9 mouse cellular contexts compared by ENCODE assay signal in genomic region chrX:73342068-73342467, GRCm38 (mm10). TPM values are rescaled to one million over a fixed set of nuclear protein-coding genes. Genes with fewer than 3 reads are reported as not detected.
A peak's percentile ranks its signal among the peaks of the same experiment; 100 is the strongest.
DNase-seq lines count a peak whose midpoint lies in the region; ATAC-seq and TF ChIP-seq lines count a peak whose summit lies in the region.
"Had no signal": no experiment of that assay in that cellular context is flagged by ENCODE, and none has a peak within 500 bp of the region (broad histone marks: within the 10 kb centered on the region; RNA-seq: fewer than 3 reads in every experiment).

No protein-coding gene starts in this region.

- H3K4me2 ChIP-seq in CH12.LX (ENCODE audit: insufficient read depth, low read depth, poor library complexity, severe bottlenecking), result peak overlapping the region; percentile 50
- peak overlapping the region; percentile 55; the same call in 1 of the 2 replicates for H3K4me2 ChIP-seq in midbrain, embryonic 11.5 days

- H3K27ac ChIP-seq in heart, embryonic 10.5 days, result no peak overlapping the region
- H3K27ac ChIP-seq in CH12.LX (ENCODE audit: insufficient read depth, low read depth), result no peak overlapping the region
- peak overlapping the region; percentile 89; the same call in 1 of the 2 replicates for H3K27ac ChIP-seq in hindbrain, embryonic 10.5 days
- no peak overlapping the region for H3K27ac ChIP-seq in midbrain, embryonic 11.5 days (ENCODE audit: low read depth, low read length)
- H3K27ac ChIP-seq in thymus, adult 2 months (ENCODE audit: control insufficient read depth, insufficient read depth, low read length), result no peak overlapping the region

- H3K36me3 ChIP-seq in heart, embryonic 10.5 days, result no peaks in the 10 kb centered on the region
- peaks cover 0 to 11% of the 10 kb centered on the region in 2 experiments for H3K36me3 ChIP-seq in CH12.LX (replicated peaks in 1 of 2; ENCODE audit: control insufficient read depth in 1 of 2, insufficient read depth in 1 of 2, low read length in 1 of 2)
- peaks cover 11% of the 10 kb centered on the region for H3K36me3 ChIP-seq in hindbrain, embryonic 10.5 days
- no peaks in the 10 kb centered on the region for H3K36me3 ChIP-seq in midbrain, embryonic 11.5 days (ENCODE audit: control insufficient read depth, insufficient read depth, low read length)
- no peaks in the 10 kb centered on the region for H3K36me3 ChIP-seq in thymus, adult 2 months (ENCODE audit: control insufficient read depth, insufficient read depth, low read length)

- peaks cover 4% of the 10 kb centered on the region; the same call in 1 of the 2 replicates for H3K27me3 ChIP-seq in heart, embryonic 10.5 days (ENCODE audit: insufficient read depth, poor library complexity, severe bottlenecking)
- H3K27me3 ChIP-seq in CH12.LX (replicated peaks), result no peaks in the 10 kb centered on the region
- H3K27me3 ChIP-seq in hindbrain, embryonic 10.5 days (ENCODE audit: insufficient read depth, poor library complexity, severe bottlenecking), result peaks cover 17% of the 10 kb centered on the region
- H3K27me3 ChIP-seq in midbrain, embryonic 11.5 days (ENCODE audit: control insufficient read depth, insufficient read depth, low read length), result peaks cover 2% of the 10 kb centered on the region; the same call in 1 of the 2 replicates
- no peaks in the 10 kb centered on the region for H3K27me3 ChIP-seq in thymus, adult 2 months (ENCODE audit: control insufficient read depth, insufficient read depth, low read length)

- no peak for TF ChIP-seq EP300 in CH12.LX (IDR thresholded peaks at IDR 0.05; ENCODE audit: low read length)

- WGBS in heart, embryonic 10.5 days, result 34% methylated on average over 3 of the region's 3 CpGs
- WGBS in hindbrain, embryonic 10.5 days, result 38% methylated on average over 3 of the region's 3 CpGs
- 38% methylated on average over 3 of the region's 3 CpGs for WGBS in midbrain, embryonic 11.5 days
- WGBS in thymus, adult 2 months, result 49% methylated on average over 3 of the region's 3 CpGs

- in situ Hi-C loops in CH12.LX (cut with MboI; ENCODE audit: low pct_ligation_motif_present, low pct_unique_long_range_greater_than_20kb, low sequenced_read_pairs), result no loop called here

- DNase-seq in heart, embryonic 10.5 days (ENCODE audit: low spot score), result no peak
- no peak for DNase-seq in heart, adult 9 months (ENCODE audit: low spot score in 2 of 2)
- DNase-seq in CH12.LX (ENCODE audit: extremely low read depth), result no peak
- DNase-seq in hindbrain, embryonic 10.5 days (ENCODE audit: low spot score), result no peak
- peak; percentile 84 for DNase-seq in midbrain, embryonic 11.5 days (ENCODE audit: low spot score, missing footprints)
- DNase-seq in thymus, adult 2 months, result no peak
- no peak for DNase-seq in adrenal gland, adult 18-20 months (ENCODE audit: low spot score in 2 of 2)
- no peak for DNase-seq in layer of hippocampus, adult 9-10 months (ENCODE audit: low spot score)

- no peak for TF ChIP-seq CTCF in CH12.LX (conservative IDR thresholded peaks at IDR 0.05 in 1 of 2, IDR thresholded peaks at IDR 0.05 in 1 of 2; ENCODE audit: low read depth in 2 of 2, low read length in 2 of 2)
- TF ChIP-seq CTCF in thymus, adult 2 months (IDR thresholded peaks at IDR 0.05; ENCODE audit: borderline replicate concordance, control insufficient read depth, extremely low read depth, insufficient read depth, low read length, poor library complexity), result no peak

- dilution Hi-C loops in CH12.LX (cut with MboI; ENCODE audit: extremely low pct_ligation_motif_present, extremely low pct_unique_long_range_greater_than_20kb, low sequenced_read_pairs), result no loop called here

- no peaks in the 10 kb centered on the region for H3K9me3 ChIP-seq in heart, embryonic 10.5 days
- no peaks in the 10 kb centered on the region for H3K9me3 ChIP-seq in CH12.LX (replicated peaks; ENCODE audit: low read length)
- H3K9me3 ChIP-seq in hindbrain, embryonic 10.5 days, result no peaks in the 10 kb centered on the region
- no peaks in the 10 kb centered on the region for H3K9me3 ChIP-seq in midbrain, embryonic 11.5 days (ENCODE audit: control insufficient read depth, low read length)

- TF ChIP-seq POLR2A in CH12.LX (IDR thresholded peaks at IDR 0.05; ENCODE audit: low read depth, low read length), result no peak
- TF ChIP-seq POLR2A in thymus, adult 2 months (IDR thresholded peaks at IDR 0.05; ENCODE audit: control insufficient read depth, extremely low read depth, insufficient read depth, low read length, poor library complexity), result no peak

- peak; percentile 15; the same call in 1 of the 2 replicates for ATAC-seq in midbrain, embryonic 11.5 days (ENCODE audit: low FRiP score)

- peaks cover 21% of the 10 kb centered on the region for H3K79me2 ChIP-seq in CH12.LX (replicated peaks; ENCODE audit: control insufficient read depth, extremely low read depth, insufficient read depth, poor library complexity, severe bottlenecking)

- no peak overlapping the region; the same call in 1 of the 2 replicates for H3K9ac ChIP-seq in CH12.LX (ENCODE audit: insufficient read depth, low read depth)
- H3K9ac ChIP-seq in midbrain, embryonic 11.5 days (ENCODE audit: low read length), result no peak overlapping the region

- TF ChIP-seq RAD21 in CH12.LX (IDR thresholded peaks at IDR 0.05; ENCODE audit: low read depth, low read length), result no peak

- peak overlapping the region; percentile 69 for H3K4me3 ChIP-seq in heart, embryonic 10.5 days
- no peak overlapping the region for H3K4me3 ChIP-seq in CH12.LX (replicated peaks in 1 of 3; ENCODE audit: low read depth in 2 of 3, low read length in 2 of 3, poor library complexity in 1 of 3)
- peak overlapping the region; percentile 66 for H3K4me3 ChIP-seq in hindbrain, embryonic 10.5 days
- H3K4me3 ChIP-seq in midbrain, embryonic 11.5 days (ENCODE audit: low read depth, low read length), result peak overlapping the region; percentile 54
- no peak overlapping the region for H3K4me3 ChIP-seq in thymus, adult 2 months (ENCODE audit: control insufficient read depth, insufficient read depth, low read length)

- no peaks in the 10 kb centered on the region; the same call in 1 of the 2 replicates for H3K4me1 ChIP-seq in heart, embryonic 10.5 days
- peaks cover 0 to 16% of the 10 kb centered on the region in 2 experiments; a peak in 2 of 4 replicates for H3K4me1 ChIP-seq in CH12.LX (ENCODE audit: control insufficient read depth in 1 of 2, insufficient read depth in 2 of 2)
- peaks cover 7% of the 10 kb centered on the region; the same call in 1 of the 2 replicates for H3K4me1 ChIP-seq in hindbrain, embryonic 10.5 days (replicated peaks)
- no peaks in the 10 kb centered on the region for H3K4me1 ChIP-seq in midbrain, embryonic 11.5 days (ENCODE audit: control insufficient read depth, insufficient read depth, low read length)
- H3K4me1 ChIP-seq in thymus, adult 2 months (replicated peaks; ENCODE audit: control insufficient read depth, insufficient read depth, low read length), result peaks cover 5% of the 10 kb centered on the region; the same call in 1 of the 2 replicates

TF ChIP-seq in CH12.LX, 34 proteins besides CTCF, POLR2A, EP300 and RAD21 (continues in another document):
- TF ChIP-seq IRF4 (IDR thresholded peaks at IDR 0.05; ENCODE audit: low read depth, low read length), result no peak
- TF ChIP-seq CHD2 (IDR thresholded peaks at IDR 0.05; ENCODE audit: low read length), result no peak

RNA-seq across cellular contexts. Expression of gene Zfp275, which starts 0.4 kb away (rescaled TPM):
- polyA plus RNA-seq in heart, embryonic 10.5 days (2016; fragmentation: Nextera tagmentation; extraction: Ambion mirVana), result 12.7 and 13.6 TPM in 2 replicates
- total RNA-seq in CH12.LX (2012; rRNA removed) (15.5 and 16.1 TPM in 2 replicates), CH12.LX (2014; rRNA removed) (19.1 and 19.9 TPM in 2 replicates)
- polyA plus RNA-seq in CH12.LX (2012; ENCODE audit: insufficient read length, low read depth), result 15.1 and 17.9 TPM in 2 replicates
- polyA plus RNA-seq in hindbrain, embryonic 10.5 days (2016; fragmentation: Nextera tagmentation; extraction: Ambion mirVana), result 12.6 and 13.4 TPM in 2 replicates
- 15.9 and 17.7 TPM in 2 replicates for polyA plus RNA-seq in midbrain, embryonic 11.5 days (2014; fragmentation: Nextera tagmentation; extraction: Ambion mirVana)
- polyA plus RNA-seq in thymus, adult 2 months (2012; rRNA removed), result 30.6 and 31.2 TPM in 2 replicates
- total RNA-seq in adrenal gland, adult 18-20 months (2021), result 10 to 100 TPM; 16.0 to 17.7 TPM

RNA-seq across cellular contexts. Expression of gene Gm45015, which starts 5.4 kb away (rescaled TPM):
- polyA plus RNA-seq in heart, embryonic 10.5 days (2016; fragmentation: Nextera tagmentation; extraction: Ambion mirVana), result not detected in 2 replicates
- total RNA-seq in CH12.LX (2012; rRNA removed), result not detected in 2 replicates
- not detected in 2 replicates for total RNA-seq in CH12.LX (2014; rRNA removed)
- polyA plus RNA-seq in CH12.LX (2012; ENCODE audit: insufficient read length, low read depth), result not detected in 2 replicates
- not detected in 2 replicates for polyA plus RNA-seq in hindbrain, embryonic 10.5 days (2016; fragmentation: Nextera tagmentation; extraction: Ambion mirVana)
- polyA plus RNA-seq in midbrain, embryonic 11.5 days (2014; fragmentation: Nextera tagmentation; extraction: Ambion mirVana), result not detected in 2 replicates
- not detected in 2 replicates for polyA plus RNA-seq in thymus, adult 2 months (2012; rRNA removed)
- total RNA-seq in adrenal gland, adult 18-20 months (2021), result not detected
- total RNA-seq: layer of hippocampus, postnatal 10 days had no signal

RNA-seq across cellular contexts. Expression of gene Xlr5a, which starts 49.3 kb away (rescaled TPM):
- polyA plus RNA-seq in heart, embryonic 10.5 days (2016; fragmentation: Nextera tagmentation; extraction: Ambion mirVana), result not detected in 2 replicates
- total RNA-seq in CH12.LX (2012; rRNA removed) (not detected in 2 replicates), CH12.LX (2014; rRNA removed) (0.20 TPM in 1 of 2 replicates, not detected in the other)
- not detected in 2 replicates for polyA plus RNA-seq in CH12.LX (2012; ENCODE audit: insufficient read length, low read depth)
- polyA plus RNA-seq in hindbrain, embryonic 10.5 days (2016; fragmentation: Nextera tagmentation; extraction: Ambion mirVana), result not detected in 2 replicates
- not detected in 2 replicates for polyA plus RNA-seq in midbrain, embryonic 11.5 days (2014; fragmentation: Nextera tagmentation; extraction: Ambion mirVana)
- 0.05 TPM in 1 of 2 replicates, not detected in the other for polyA plus RNA-seq in thymus, adult 2 months (2012; rRNA removed)
- total RNA-seq in adrenal gland, adult 18-20 months (2021), result under 1 TPM in 1 of 2 experiments, not detected in 1; 0.53 TPM
- total RNA-seq: layer of hippocampus, postnatal 10 days had no signal

RNA-seq across cellular contexts. Expression of gene Xlr5c, which starts 49.3 kb away (rescaled TPM):
- polyA plus RNA-seq in heart, embryonic 10.5 days (2016; fragmentation: Nextera tagmentation; extraction: Ambion mirVana), result not detected in 2 replicates
- 0.13 and 0.17 TPM in 2 replicates for total RNA-seq in CH12.LX (2012; rRNA removed)
- total RNA-seq in CH12.LX (2014; rRNA removed), result 0.16 and 0.38 TPM in 2 replicates
- 0.51 and 0.63 TPM in 2 replicates for polyA plus RNA-seq in CH12.LX (2012; ENCODE audit: insufficient read length, low read depth)
- not detected in 2 replicates for polyA plus RNA-seq in hindbrain, embryonic 10.5 days (2016; fragmentation: Nextera tagmentation; extraction: Ambion mirVana)
- polyA plus RNA-seq in midbrain, embryonic 11.5 days (2014; fragmentation: Nextera tagmentation; extraction: Ambion mirVana), result not detected in 2 replicates
- 0.11 TPM in 1 of 2 replicates, not detected in the other for polyA plus RNA-seq in thymus, adult 2 months (2012; rRNA removed)
- total RNA-seq in adrenal gland, adult 18-20 months (2021), result not detected
- total RNA-seq: layer of hippocampus, postnatal 10 days had no signal

RNA-seq across cellular contexts. Expression of gene Gm18336, which starts 56.5 kb away (rescaled TPM):
- not detected in 2 replicates for polyA plus RNA-seq in heart, embryonic 10.5 days (2016; fragmentation: Nextera tagmentation; extraction: Ambion mirVana)
- not detected in 2 replicates for total RNA-seq in CH12.LX (2012; rRNA removed)
- not detected in 2 replicates for total RNA-seq in CH12.LX (2014; rRNA removed)
- polyA plus RNA-seq in CH12.LX (2012; ENCODE audit: insufficient read length, low read depth), result not detected in 2 replicates
- polyA plus RNA-seq in hindbrain, embryonic 10.5 days (2016; fragmentation: Nextera tagmentation; extraction: Ambion mirVana), result not detected in 2 replicates
- polyA plus RNA-seq in midbrain, embryonic 11.5 days (2014; fragmentation: Nextera tagmentation; extraction: Ambion mirVana), result not detected in 2 replicates
- polyA plus RNA-seq in thymus, adult 2 months (2012; rRNA removed), result not detected in 2 replicates
- total RNA-seq in adrenal gland, adult 18-20 months (2021), result not detected

Comparison
In these comparisons a context has a peak if more than half of its experiments do, and no peak if none do; other contexts are left out.
1. H3K4me3 ChIP-seq: peak in heart, embryonic 10.5 days (single experiment), hindbrain, embryonic 10.5 days (single experiment) and midbrain, embryonic 11.5 days (single experiment); none in CH12.LX (0 of 3) and thymus, adult 2 months (single experiment).